Mouse (Mus musculus) limb, embryonic 14.5 days (tissue): ENCODE results near the gene 4932438H23Rik. TPM values are rescaled to one million over a fixed set of nuclear protein-coding genes. Genes with fewer than 3 reads are reported as not detected.

Source experiments
- ATAC-seq: fragments of 200-750 bp; cut with Nextera tagmentation; 2 replicates; pipeline ENCODE4 v1.8.0; 2017; ENCODE audit warnings: low read depth, moderate number of reproducible peaks, moderate TSS enrichment; ENCODE audit not compliant: low FRiP score
- DNase-seq: peaks from one replicate; pipeline ENCODE4 v3.0.0-alpha.2; 2015; ENCODE audit warnings: low spot score
- H3K27ac ChIP-seq: fragments of 300-500 bp; sonication (generic); replicated peaks from 2 replicates; pipeline ENCODE4 v1.5.1; 2014; ENCODE audit warnings: low read depth, mild to moderate bottlenecking, low read length, moderate library complexity, mixed read lengths
- H3K27me3 ChIP-seq: fragments of 300-500 bp; sonication (generic); 2 replicates; pipeline ENCODE4 v1.6.1; 2014; ENCODE audit warnings: low read length, mixed read lengths; ENCODE audit not compliant: control insufficient read depth, insufficient read depth
- H3K36me3 ChIP-seq: fragments of 300-500 bp; sonication (generic); 2 replicates; pipeline ENCODE4 v1.6.1; 2014; ENCODE audit warnings: mild to moderate bottlenecking, low read length, moderate library complexity, mixed read lengths; ENCODE audit not compliant: control insufficient read depth, insufficient read depth
- H3K4me1 ChIP-seq: fragments of 300-500 bp; sonication (generic); 2 replicates; pipeline ENCODE4 v1.6.1; 2014; ENCODE audit warnings: antibody characterized with exemption, low read length, mixed read lengths; ENCODE audit not compliant: control insufficient read depth, insufficient read depth
- H3K4me2 ChIP-seq: fragments of 300-500 bp; sonication (generic); replicated peaks from 2 replicates; pipeline ENCODE4 v1.6.1; 2014; ENCODE audit warnings: low read depth, mild to moderate bottlenecking, low read length, moderate library complexity; ENCODE audit not compliant: severe bottlenecking
- H3K4me3 ChIP-seq: fragments of 300-500 bp; sonication (generic); replicated peaks from 2 replicates; pipeline ENCODE4 v1.5.1; 2014; ENCODE audit warnings: low read length
- H3K9ac ChIP-seq: fragments of 300-500 bp; sonication (generic); 2 replicates; pipeline ENCODE4 v1.6.1; 2014; ENCODE audit warnings: mild to moderate bottlenecking, low read depth, low read length, moderate library complexity; ENCODE audit not compliant: severe bottlenecking
- H3K9me3 ChIP-seq: fragments of 300-500 bp; sonication (generic); 2 replicates; pipeline ENCODE4 v1.6.1; 2016; ENCODE audit warnings: low read length; ENCODE audit not compliant: control insufficient read depth
- POLR2A ChIP-seq: fragments of 200-500 bp; IDR thresholded peaks from 2 replicates; pipeline ENCODE4 v1.8.0; 2012; ENCODE audit warnings: inconsistent platforms, mild to moderate bottlenecking, moderate library complexity, borderline replicate concordance; ENCODE audit not compliant: insufficient read depth, insufficient read length; ENCODE audit errors: extremely low read depth
- WGBS: fragments of 180-500 bp; shearing (Covaris S2); extraction: QIAGEN DNeasy Blood & Tissue Kit; methylation state at CpG from one replicate; pipeline ENCODE4 v1.1.7; 2014; 5-methylcytosine and 5-hydroxymethylcytosine counted together
- polyA plus RNA-seq, 2 experiments: library from polyadenylated mRNA; depleted of rRNA in 1 of 2; stranded (reverse) in 1 of 2; unstranded in 1 of 2; fragments of >200 nt; fragmentation: Nextera tagmentation in 1 of 2; extraction: Ambion mirVana in 1 of 2; gene quantifications; 2 replicates each; pipeline versions ENCODE4 v1.2.1 to v1.2.3; 2012 to 2014

Gene 4932438H23Rik
- polyA plus RNA-seq (2012; rRNA removed) = 0.45 and 0.60 TPM in 2 replicates
- 0.32 and 1.3 TPM in 2 replicates for polyA plus RNA-seq (2014; fragmentation: Nextera tagmentation; extraction: Ambion mirVana)

- H3K36me3 ChIP-seq = no peaks in the 10 kb centered on the region
- no peak within 1 kb of the TSS for H3K9ac ChIP-seq
- DNase-seq (no peak), ATAC-seq (no peak)
- no peak within 1 kb of the TSS for H3K27ac ChIP-seq
- H3K4me3 ChIP-seq = no peak within 1 kb of the TSS
- H3K9me3 ChIP-seq = no peaks in the 10 kb centered on the region
- H3K27me3 ChIP-seq = no peaks in the 10 kb centered on the region
- H3K4me1 ChIP-seq = no peaks in the 10 kb centered on the region
- no peak for TF ChIP-seq POLR2A
- no peak within 1 kb of the TSS for H3K4me2 ChIP-seq
- WGBS = 85% methylated on average over 8 of the region's 8 CpGs
Measured at GRCm38 (mm10) chr16:91095022-91095421, at the start of gene 4932438H23Rik. Gene 4932438H23Rik, minus strand, starts transcription at chr16:91095122.

DNA sequence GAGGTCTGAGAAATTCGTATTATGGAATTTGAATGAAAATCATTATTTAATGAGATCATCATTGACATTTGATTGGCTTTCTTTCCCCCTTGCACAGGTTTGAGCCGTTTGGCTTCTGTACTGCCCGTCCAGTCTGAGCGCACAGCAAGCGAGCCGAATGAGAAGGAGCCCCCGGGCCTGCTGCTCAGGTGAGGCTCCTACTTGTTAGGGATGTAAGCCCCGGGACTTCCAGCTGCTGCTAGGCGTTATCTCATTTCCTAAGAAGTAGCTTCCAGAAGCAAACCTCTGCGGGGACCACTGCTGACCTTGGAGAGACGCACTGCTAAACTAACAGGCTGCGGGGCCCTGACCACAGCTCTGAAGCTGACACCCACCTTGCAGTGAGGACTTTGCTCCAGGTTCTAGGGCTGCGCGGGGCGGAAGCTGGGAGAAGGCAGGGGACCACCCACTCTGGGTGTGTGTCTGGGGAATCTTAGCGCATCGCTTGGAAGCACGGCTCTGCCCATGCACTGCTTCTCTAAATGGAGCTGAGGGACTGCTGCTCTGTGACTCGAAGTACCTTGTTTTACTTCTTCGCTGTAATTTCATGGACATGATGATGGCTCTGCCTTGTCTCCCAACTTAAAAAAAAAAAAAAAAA is 46.2 kb upstream of the 4932438H23Rik start:
- DNase-seq (no peak), ATAC-seq (no peak)
- no peak overlapping the region for H3K27ac ChIP-seq
- H3K4me3 ChIP-seq = no peak overlapping the region
- no peak for TF ChIP-seq POLR2A
- no peak overlapping the region for H3K9ac ChIP-seq
- no peak overlapping the region for H3K4me2 ChIP-seq
- 25% methylated on average over 20 of the region's 20 CpGs for WGBS
- H3K4me1 ChIP-seq = no peaks in the 10 kb centered on the region
- peaks cover 10% of the 10 kb centered on the region for H3K27me3 ChIP-seq
- no peaks in the 10 kb centered on the region for H3K36me3 ChIP-seq
- H3K9me3 ChIP-seq = no peaks in the 10 kb centered on the region

- ATAC-seq = no peak
- no peak for DNase-seq
- Histone ChIP-seq H3K9ac (no peak overlapping the region), H3K27me3 (peaks cover 10% of the 10 kb centered on the region), H3K9me3 (no peaks in the 10 kb centered on the region), H3K4me3 (no peak overlapping the region), H3K4me1 (no peaks in the 10 kb centered on the region), H3K36me3 (no peaks in the 10 kb centered on the region), H3K4me2 (no peak overlapping the region), H3K27ac (no peak overlapping the region)
- 11% methylated on average over 10 of the region's 10 CpGs for WGBS
- TF ChIP-seq POLR2A = no peak
Measured at GRCm38 (mm10) chr16:91140457-91140856, 45.5 kb upstream of the 4932438H23Rik start.

GRCm38 (mm10) chr16:91140056-91140455 is 45.1 kb upstream of the 4932438H23Rik start:
- Histone ChIP-seq H3K4me2 (no peak overlapping the region), H3K4me3 (no peak overlapping the region), H3K9me3 (no peaks in the 10 kb centered on the region), H3K9ac (no peak overlapping the region), H3K36me3 (no peaks in the 10 kb centered on the region), H3K27ac (no peak overlapping the region), H3K4me1 (no peaks in the 10 kb centered on the region), H3K27me3 (peaks cover 10% of the 10 kb centered on the region)
- ATAC-seq = no peak
- DNase-seq = no peak
- TF ChIP-seq POLR2A = no peak
- WGBS = 12% methylated on average over 13 of the region's 13 CpGs

DNA sequence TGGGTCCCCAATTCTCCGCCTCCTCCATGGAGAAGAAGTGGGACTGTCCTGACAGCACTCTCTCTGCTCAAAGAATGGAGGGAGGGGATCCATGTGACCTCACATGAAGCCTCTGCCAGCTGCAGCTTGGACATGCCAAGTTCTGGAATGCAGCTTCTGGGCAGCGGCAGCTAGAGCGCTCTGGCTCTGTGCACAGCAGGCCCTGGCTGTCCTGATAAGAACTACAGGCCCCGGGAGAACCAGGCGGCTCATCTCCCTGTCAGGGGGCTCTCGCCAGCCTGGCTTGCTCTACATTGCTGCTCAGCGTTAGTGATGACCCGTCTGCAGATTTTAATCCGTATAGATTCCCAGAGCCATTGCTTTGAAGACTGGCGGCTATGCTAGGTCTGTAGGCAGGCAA is 44.6 kb upstream of the 4932438H23Rik start:
- Histone ChIP-seq H3K27ac (no peak overlapping the region), H3K4me1 (no peaks in the 10 kb centered on the region), H3K27me3 (peaks cover 10% of the 10 kb centered on the region), H3K9ac (no peak overlapping the region), H3K4me2 (no peak overlapping the region), H3K36me3 (no peaks in the 10 kb centered on the region), H3K9me3 (no peaks in the 10 kb centered on the region), H3K4me3 (no peak overlapping the region)
- DNase-seq = no peak
- no peak for TF ChIP-seq POLR2A
- WGBS = 39% methylated on average over 10 of the region's 10 CpGs
- ATAC-seq = no peak
